In genomic region chr5:122422071-122422964, GRCm38 (mm10) we compare ENCODE assay signal across 8 mouse cellular contexts. TPM values are rescaled to one million over a fixed set of nuclear protein-coding genes. Genes with fewer than 3 reads are reported as not detected.
DNase-seq lines count a peak whose midpoint lies in the region; ATAC-seq and TF ChIP-seq lines count a peak whose summit lies in the region.

No protein-coding gene starts in this region.

- H3K79me2 ChIP-seq in liver, adult 2 months (ENCODE audit: control insufficient read depth, insufficient read depth, low read length), result peaks cover 17% of the 10 kb centered on the region
- H3K79me2 ChIP-seq in myocyte (ENCODE audit: control insufficient read depth, insufficient read depth), result peaks cover 42% of the 10 kb centered on the region

- peak overlapping the region; percentile 84 for H3K27ac ChIP-seq in heart, embryonic 11.5 days (ENCODE audit: low read depth, low read length)
- H3K27ac ChIP-seq in kidney, embryonic 16.5 days (ENCODE audit: low read length), result peak overlapping the region; percentile 94
- H3K27ac ChIP-seq in liver, adult 2 months (replicated peaks; ENCODE audit: insufficient read depth, low read depth, low read length), result peak overlapping the region; percentile 77

- ATAC-seq in erythroblast, adult 5-6 weeks (replicated peaks; ENCODE audit: low FRiP score, poor library complexity, severe bottlenecking), result peak; percentile 93
- peak; percentile 79 for ATAC-seq in heart, embryonic 11.5 days (replicated peaks; ENCODE audit: insufficient number of reproducible peaks, low FRiP score, low TSS enrichment)
- peak; percentile 86 for ATAC-seq in kidney, embryonic 16.5 days (ENCODE audit: low FRiP score, low TSS enrichment)

- H3K9me3 ChIP-seq in heart, embryonic 11.5 days (replicated peaks; ENCODE audit: control insufficient read depth, low read length), result no peaks in the 10 kb centered on the region
- H3K9me3 ChIP-seq in kidney, embryonic 16.5 days (ENCODE audit: low read length), result no peaks in the 10 kb centered on the region

- peak overlapping the region; percentile 90 for H3ac ChIP-seq in myocyte (ENCODE audit: control insufficient read depth, insufficient read length)

- 0 out of 2 replicates have a peak, but pooled peaks have one; percentile 36 for TF ChIP-seq POLR2A in liver, adult 2 months (IDR thresholded peaks at IDR 0.05; ENCODE audit: extremely low read depth, insufficient read depth, low read length)
- TF ChIP-seq POLR2A in myocyte (IDR thresholded peaks at IDR 0.05; ENCODE audit: insufficient read length, low read depth), result peak; percentile 78

- no peaks in the 10 kb centered on the region for H3K27me3 ChIP-seq in heart, embryonic 11.5 days (ENCODE audit: control insufficient read depth, insufficient read depth, low read length)
- H3K27me3 ChIP-seq in kidney, embryonic 16.5 days (ENCODE audit: insufficient read depth, low read length), result no peaks in the 10 kb centered on the region
- H3K27me3 ChIP-seq in liver, adult 2 months (ENCODE audit: control insufficient read depth, insufficient read depth, low read length), result no peaks in the 10 kb centered on the region
- H3K27me3 ChIP-seq in myocyte (ENCODE audit: control insufficient read depth, insufficient read depth, insufficient read length), result no peaks in the 10 kb centered on the region
- H3K27me3 ChIP-seq in splenic B cell, adult 2 months (ENCODE audit: control insufficient read depth, insufficient read depth, low read length, poor library complexity, severe bottlenecking), result no peaks in the 10 kb centered on the region

- peak overlapping the region; percentile 98 for H3K4me3 ChIP-seq in heart, embryonic 11.5 days (ENCODE audit: low read depth, low read length)
- H3K4me3 ChIP-seq in kidney, embryonic 16.5 days (ENCODE audit: low read length), result peak overlapping the region; percentile 99
- H3K4me3 ChIP-seq in liver, adult 2 months (ENCODE audit: insufficient read depth, low read depth, low read length), result peak overlapping the region; percentile 79
- peak overlapping the region; percentile 84 for H3K4me3 ChIP-seq in myocyte

- H3K4me2 ChIP-seq in heart, embryonic 11.5 days, result peak overlapping the region; percentile 96
- peak overlapping the region; percentile 87 for H3K4me2 ChIP-seq in kidney, embryonic 16.5 days (replicated peaks; ENCODE audit: low read depth, low read length)
- H3K4me2 ChIP-seq in myocyte (ENCODE audit: low read depth), result peak overlapping the region; percentile 99

- TF ChIP-seq CTCF in liver, adult 2 months (IDR thresholded peaks at IDR 0.05; ENCODE audit: low read depth, low read length), result peak; percentile 24; the same call in 1 of the 2 replicates

- no peaks in the 10 kb centered on the region for H3K36me3 ChIP-seq in heart, embryonic 11.5 days (ENCODE audit: control insufficient read depth, insufficient read depth, low read length)
- H3K36me3 ChIP-seq in kidney, embryonic 16.5 days (ENCODE audit: insufficient read depth, low read length), result 0 out of 2 replicates have a peak, but pooled peaks cover 2% of the 10 kb centered on the region
- H3K36me3 ChIP-seq in liver, adult 2 months (ENCODE audit: control insufficient read depth, insufficient read depth, low read length), result no peaks in the 10 kb centered on the region
- H3K36me3 ChIP-seq in myocyte (ENCODE audit: control insufficient read depth, insufficient read depth), result no peaks in the 10 kb centered on the region
- H3K36me3 ChIP-seq in splenic B cell, adult 2 months (ENCODE audit: control insufficient read depth, insufficient read depth, low read length, poor library complexity, severe bottlenecking), result no peaks in the 10 kb centered on the region

- under 1% methylated on average over 73 of the region's 73 CpGs for WGBS in heart, embryonic 11.5 days (ENCODE audit: insufficient replicate concordance)
- under 1% methylated on average over 71 of the region's 73 CpGs for WGBS in kidney, embryonic 16.5 days
- under 1% methylated on average over 73 of the region's 73 CpGs for WGBS in liver, adult 2 months

- peak overlapping the region; percentile 98 for H3K9ac ChIP-seq in heart, embryonic 11.5 days (ENCODE audit: low read depth, low read length)
- peak overlapping the region; percentile 95 for H3K9ac ChIP-seq in kidney, embryonic 16.5 days (replicated peaks; ENCODE audit: low read length)
- peak overlapping the region; percentile 90 for H3K9ac ChIP-seq in liver, adult 2 months (ENCODE audit: low read depth, low read length)

- H3K4me1 ChIP-seq in heart, embryonic 11.5 days (ENCODE audit: control insufficient read depth, insufficient read depth, low read length), result peaks cover 9% of the 10 kb centered on the region
- H3K4me1 ChIP-seq in kidney, embryonic 16.5 days (ENCODE audit: insufficient read depth, low read length), result peaks cover 18% of the 10 kb centered on the region
- peaks cover 9% of the 10 kb centered on the region for H3K4me1 ChIP-seq in liver, adult 2 months (ENCODE audit: control insufficient read depth, insufficient read depth, low read length)

- peak; percentile 93 to 95 for DNase-seq in B cell, adult 2 months
- peak; percentile 93 for DNase-seq in brain, adult 2 months (ENCODE audit: low read depth, low spot score)
- DNase-seq in liver, adult 2 months (ENCODE audit: extremely low read depth, low read depth, low spot score), result peak; percentile 78
- peak; percentile 85 for DNase-seq in splenic B cell, adult 2 months (ENCODE audit: low read depth, low spot score)

TF ChIP-seq in myocyte, 11 proteins besides CTCF, POLR2A, EP300 and RAD21:
- TF ChIP-seq POLR2AphosphoS2 (IDR thresholded peaks at IDR 0.05; ENCODE audit: insufficient read length, low read depth) (peak; percentile 68), REST (IDR thresholded peaks at IDR 0.05; ENCODE audit: insufficient read depth, insufficient read length) (no peak), TCF3 (IDR thresholded peaks at IDR 0.05; ENCODE audit: insufficient read length, low read depth) (no peak), E2F4 (IDR thresholded peaks at IDR 0.05; ENCODE audit: insufficient read depth) (peak; percentile 72), MAX (IDR thresholded peaks at IDR 0.05; ENCODE audit: low read depth) (peak; percentile 94)
TF ChIP-seq in myocyte: peak in this region for 3.

RNA-seq across cellular contexts. Expression of gene Anapc7, which starts 0.8 kb away (rescaled TPM):
- total RNA-seq in erythroblast, adult 5-6 weeks (2015; ENCODE audit: low replicate concordance), result 13.2 and 14.6 TPM in 2 replicates
- 15.9 and 16.3 TPM in 2 replicates for total RNA-seq in erythroblast, adult 5-6 weeks (2017; ENCODE audit: low replicate concordance)
- 20.9 and 22.1 TPM in 2 replicates for polyA plus RNA-seq in heart, embryonic 11.5 days (2014; fragmentation: Nextera tagmentation; extraction: Ambion mirVana)
- polyA plus RNA-seq in kidney, embryonic 16.5 days (2015; fragmentation: Nextera tagmentation; extraction: Ambion mirVana), result 56.5 and 56.8 TPM in 2 replicates
- total RNA-seq in liver, adult 2 months (2014; rRNA removed), result 12.1 and 12.6 TPM in 2 replicates
- polyA plus RNA-seq in liver, adult 2 months (2012; rRNA removed), result 12.9 and 14.4 TPM in 2 replicates
- 62.7 TPM for polyA plus RNA-seq in myocyte (2012; fragmentation: generic; extraction: Trizol)

RNA-seq across cellular contexts. Expression of gene Arpc3, which starts 30.6 kb away (rescaled TPM):
- total RNA-seq in erythroblast, adult 5-6 weeks (2015; ENCODE audit: low replicate concordance), result 98.4 and 108 TPM in 2 replicates
- total RNA-seq in erythroblast, adult 5-6 weeks (2017; ENCODE audit: low replicate concordance), result 220 and 303 TPM in 2 replicates
- polyA plus RNA-seq in heart, embryonic 11.5 days (2014; fragmentation: Nextera tagmentation; extraction: Ambion mirVana), result 39.3 and 81.8 TPM in 2 replicates
- polyA plus RNA-seq in kidney, embryonic 16.5 days (2015; fragmentation: Nextera tagmentation; extraction: Ambion mirVana), result 140 and 154 TPM in 2 replicates
- 93.6 and 119 TPM in 2 replicates for total RNA-seq in liver, adult 2 months (2014; rRNA removed)
- 93.9 and 121 TPM in 2 replicates for polyA plus RNA-seq in liver, adult 2 months (2012; rRNA removed)
- polyA plus RNA-seq in myocyte (2012; fragmentation: generic; extraction: Trizol), result 217 TPM

RNA-seq across cellular contexts. Expression of gene Fam216a, which starts 50.2 kb away (rescaled TPM):
- 6.5 and 9.0 TPM in 2 replicates for total RNA-seq in erythroblast, adult 5-6 weeks (2015; ENCODE audit: low replicate concordance)
- 5.9 and 6.4 TPM in 2 replicates for total RNA-seq in erythroblast, adult 5-6 weeks (2017; ENCODE audit: low replicate concordance)
- polyA plus RNA-seq in heart, embryonic 11.5 days (2014; fragmentation: Nextera tagmentation; extraction: Ambion mirVana), result 67.4 TPM in 2 replicates
- 60.1 and 66.0 TPM in 2 replicates for polyA plus RNA-seq in kidney, embryonic 16.5 days (2015; fragmentation: Nextera tagmentation; extraction: Ambion mirVana)
- total RNA-seq in liver, adult 2 months (2014; rRNA removed), result 3.4 and 4.2 TPM in 2 replicates
- 2.8 and 3.4 TPM in 2 replicates for polyA plus RNA-seq in liver, adult 2 months (2012; rRNA removed)
- polyA plus RNA-seq in myocyte (2012; fragmentation: generic; extraction: Trizol), result 27.7 TPM

RNA-seq across cellular contexts. Expression of gene Gpn3, which starts 50.6 kb away (rescaled TPM):
- total RNA-seq in erythroblast, adult 5-6 weeks (2015; ENCODE audit: low replicate concordance), result 21.1 and 35.9 TPM in 2 replicates
- total RNA-seq in erythroblast, adult 5-6 weeks (2017; ENCODE audit: low replicate concordance), result 25.0 and 53.7 TPM in 2 replicates
- 63.1 and 67.2 TPM in 2 replicates for polyA plus RNA-seq in heart, embryonic 11.5 days (2014; fragmentation: Nextera tagmentation; extraction: Ambion mirVana)
- 72.8 and 78.0 TPM in 2 replicates for polyA plus RNA-seq in kidney, embryonic 16.5 days (2015; fragmentation: Nextera tagmentation; extraction: Ambion mirVana)
- 14.1 and 18.4 TPM in 2 replicates for total RNA-seq in liver, adult 2 months (2014; rRNA removed)
- 23.5 and 24.6 TPM in 2 replicates for polyA plus RNA-seq in liver, adult 2 months (2012; rRNA removed)
- 18.9 TPM for polyA plus RNA-seq in myocyte (2012; fragmentation: generic; extraction: Trizol)

Comparison
In these comparisons a context has a peak if more than half of its experiments do, and no peak if none do; other contexts are left out.
1. Peak in every context shown above with its lines: DNase-seq, ATAC-seq, H3K4me3 ChIP-seq and H3K27ac ChIP-seq.